Mouse (Mus musculus) layer of hippocampus, adult 9-11 months (tissue): ENCODE data around the gene Medag.

Experiments
- DNase-seq: peaks from one replicate; pipeline ENCODE4 v3.0.0; 2022

Gene Medag

GRCm38 (mm10) chr5:149430943-149431342 is 19.4 kb downstream of the Medag start:
- DNase-seq: no peak

- no peak for DNase-seq
These were observed 22.1 kb downstream of the Medag start for GRCm38 (mm10) chr5:149433618-149434017.

GRCm38 (mm10) chr5:149434141-149434690 is 22.7 kb downstream of the Medag start:
- DNase-seq: no peak

DNA sequence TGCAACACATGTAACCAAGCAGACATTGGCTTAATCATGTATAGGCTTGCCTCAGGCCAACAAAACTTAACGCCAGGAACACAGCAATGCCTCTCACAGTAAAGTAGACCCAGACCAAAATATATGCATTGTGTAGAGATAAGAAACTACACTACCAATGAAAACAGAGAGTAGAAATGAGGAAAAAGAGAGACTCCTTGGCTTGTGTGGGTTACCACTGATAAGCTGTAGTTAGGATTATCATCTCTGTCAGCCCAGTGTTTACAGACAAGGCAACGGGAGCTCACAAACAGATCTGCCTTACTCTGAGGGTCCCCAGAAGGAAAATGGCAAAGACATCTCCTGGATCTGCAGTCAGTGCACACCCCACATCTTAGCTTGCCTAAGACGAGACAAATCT is 25.0 kb downstream of the Medag start:
- no peak for DNase-seq

GRCm38 (mm10) chr5:149437150-149437549 is 25.6 kb downstream of the Medag start:
- DNase-seq: no peak

DNA sequence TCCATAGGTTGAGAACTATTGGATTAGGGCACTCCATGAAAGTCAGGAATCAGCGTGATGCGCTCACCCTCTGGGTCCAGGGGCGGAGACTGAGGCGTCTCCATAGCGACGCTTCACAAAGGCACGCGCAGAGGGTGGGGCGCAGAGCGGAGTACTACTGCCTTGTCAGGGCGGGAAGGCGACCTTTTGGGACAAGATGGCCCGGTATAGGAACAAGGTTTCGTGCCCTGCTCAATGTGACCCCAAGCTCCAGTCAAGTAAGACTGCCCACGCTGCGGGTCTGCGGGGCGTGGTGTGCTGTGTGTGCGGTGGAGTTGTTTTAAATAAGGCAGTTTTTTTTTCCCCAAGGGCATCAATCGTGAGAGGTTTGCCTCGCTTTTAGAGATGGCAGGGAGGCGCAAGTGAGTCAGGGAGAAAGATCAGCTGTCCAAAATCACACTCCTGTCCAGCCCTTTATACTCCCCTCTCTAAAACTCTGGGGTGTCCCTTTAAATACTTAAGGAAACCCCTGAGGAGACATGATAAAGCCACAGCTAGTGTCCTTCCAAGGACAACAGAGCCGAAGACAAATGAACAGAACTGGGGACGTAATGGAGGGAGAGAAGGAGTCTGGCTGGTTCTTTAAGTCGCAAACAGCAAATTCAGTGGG is 28.1 kb downstream of the Medag start, which contains the start of gene Tex26:
Gene Tex26 (plus strand): TSS at position 130 of the 649 bp plus-strand sequence.
- peak; percentile 30 for DNase-seq

- peak; percentile 82 for DNase-seq
These were observed 28.6 kb downstream of the Medag start for GRCm38 (mm10) chr5:149440180-149440573.

DNA sequence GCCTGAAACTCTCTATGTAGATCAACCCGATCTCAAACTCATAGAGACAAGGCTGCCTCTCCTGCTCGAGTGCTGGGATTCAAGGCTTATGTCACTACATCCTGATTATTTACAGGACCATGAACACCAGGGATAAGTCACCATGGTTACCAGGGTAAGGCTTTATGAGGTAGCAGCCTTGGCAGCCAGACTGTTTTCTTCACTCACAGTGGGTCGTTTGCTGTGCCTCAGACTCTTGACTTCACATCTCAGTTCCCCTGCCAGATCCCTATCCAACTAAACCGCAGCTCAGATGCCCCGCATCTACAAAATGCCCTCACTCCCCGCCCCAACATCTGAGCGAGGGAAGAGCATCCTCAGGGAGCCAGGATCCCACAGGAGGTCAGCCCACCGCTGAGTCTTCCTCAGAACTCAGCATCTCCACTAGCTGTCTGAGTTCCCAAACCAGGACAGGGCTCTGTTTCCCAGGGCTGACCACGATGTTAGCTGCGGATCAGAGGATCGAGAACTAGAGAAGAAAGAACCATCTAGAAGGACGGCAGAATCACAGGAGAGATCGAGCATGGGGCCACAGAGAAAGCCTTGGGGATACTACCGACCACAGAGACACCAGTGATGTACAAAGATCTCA is 30.2 kb downstream of the Medag start:
- no peak for DNase-seq

GRCm38 (mm10) chr5:149442277-149442660 is 30.7 kb downstream of the Medag start:
- DNase-seq: no peak

DNA sequence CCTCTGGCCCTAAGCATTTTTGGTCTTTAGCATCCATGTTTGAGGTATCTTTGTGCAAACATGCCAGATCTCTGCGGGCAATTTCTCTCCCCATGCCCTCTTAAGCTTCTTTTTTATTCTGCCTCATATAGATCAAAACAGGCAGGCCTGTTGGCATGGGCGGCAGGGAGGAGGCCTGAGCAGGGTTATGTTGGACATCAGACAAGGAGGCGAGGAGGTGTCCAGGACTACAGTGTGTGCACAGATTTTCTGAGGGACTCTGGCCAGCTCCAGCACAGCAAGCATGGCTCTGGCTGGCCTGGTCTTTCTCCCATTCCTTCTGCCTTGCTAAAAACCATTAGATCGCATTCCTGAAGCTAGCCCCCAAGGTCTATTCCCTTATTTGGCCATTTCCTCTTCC is 32.9 kb downstream of the Medag start:
- DNase-seq: no peak

- DNase-seq: no peak
These were observed 34.9 kb downstream of the Medag start for GRCm38 (mm10) chr5:149446495-149446894.

DNA sequence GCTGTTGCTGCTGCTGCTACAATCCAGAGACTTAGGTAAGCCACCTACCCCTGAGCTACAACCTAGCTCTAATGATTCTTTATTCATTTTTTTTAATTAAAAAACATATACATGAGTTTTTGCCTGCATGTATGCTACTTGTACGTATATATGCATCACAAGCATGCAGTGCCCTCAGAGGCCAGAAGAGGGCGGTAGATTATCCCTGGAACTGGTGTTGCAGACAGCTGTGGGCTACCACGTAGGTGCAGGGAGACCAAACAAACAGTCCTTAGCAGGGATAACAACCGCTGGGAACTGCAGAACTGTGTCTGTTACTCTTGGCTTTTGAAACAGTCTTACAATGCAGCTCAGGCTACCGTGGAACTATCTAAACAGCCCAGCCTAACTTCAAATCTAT is 36.2 kb downstream of the Medag start:
- DNase-seq: no peak

DNA sequence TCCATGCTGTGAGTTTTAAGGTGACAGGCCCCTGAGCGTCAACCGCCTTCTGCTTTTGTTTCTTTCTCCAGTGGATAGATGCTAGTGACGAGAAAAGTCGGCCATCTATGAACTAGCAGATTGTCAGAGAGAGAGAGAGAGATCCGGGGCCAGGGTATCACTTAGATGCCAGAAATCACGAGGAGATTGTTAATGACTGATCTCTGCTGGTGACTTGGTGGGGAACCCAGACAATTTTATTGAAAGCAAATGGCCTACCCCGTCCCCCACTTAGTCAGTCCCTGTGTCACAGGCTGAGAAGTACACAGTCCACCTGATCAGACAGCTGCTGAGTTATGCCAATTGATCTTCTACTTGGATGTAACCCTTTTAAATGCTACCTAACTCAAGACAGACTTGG is 37.9 kb downstream of the Medag start:
- no peak for DNase-seq

DNA sequence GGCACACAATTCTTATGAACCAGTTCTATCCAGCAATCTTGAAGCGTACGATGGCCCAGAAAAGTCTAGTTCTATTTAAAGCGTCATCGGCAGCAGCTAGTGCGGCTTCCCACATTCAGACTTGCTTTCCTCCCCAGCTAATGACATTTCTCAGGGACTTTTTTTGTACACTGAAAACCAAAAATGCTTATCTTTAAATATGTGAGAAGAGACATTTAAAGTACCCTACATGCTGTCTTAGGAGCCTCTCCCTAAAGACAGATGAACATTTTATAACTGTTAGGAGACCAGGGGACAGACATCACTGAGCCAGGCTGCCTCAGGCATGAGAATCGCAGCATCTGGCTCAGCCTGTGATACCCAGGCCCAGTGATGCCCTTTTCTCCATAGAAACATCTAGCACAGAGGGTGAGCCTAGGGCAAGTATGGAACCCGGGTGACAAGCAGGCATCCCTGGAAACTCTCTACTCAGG is 39.7 kb downstream of the Medag start:
- peak; percentile 26 for DNase-seq

GRCm38 (mm10) chr5:149454281-149454680 is 42.7 kb downstream of the Medag start:
- DNase-seq: peak; percentile 77

- DNase-seq: no peak
These were observed 45.0 kb downstream of the Medag start for GRCm38 (mm10) chr5:149456544-149456943.

GRCm38 (mm10) chr5:149462071-149462470 is 50.5 kb downstream of the Medag start:
- DNase-seq: no peak

GRCm38 (mm10) chr5:149465305-149465704 is 53.8 kb downstream of the Medag start:
- DNase-seq: no peak

DNA sequence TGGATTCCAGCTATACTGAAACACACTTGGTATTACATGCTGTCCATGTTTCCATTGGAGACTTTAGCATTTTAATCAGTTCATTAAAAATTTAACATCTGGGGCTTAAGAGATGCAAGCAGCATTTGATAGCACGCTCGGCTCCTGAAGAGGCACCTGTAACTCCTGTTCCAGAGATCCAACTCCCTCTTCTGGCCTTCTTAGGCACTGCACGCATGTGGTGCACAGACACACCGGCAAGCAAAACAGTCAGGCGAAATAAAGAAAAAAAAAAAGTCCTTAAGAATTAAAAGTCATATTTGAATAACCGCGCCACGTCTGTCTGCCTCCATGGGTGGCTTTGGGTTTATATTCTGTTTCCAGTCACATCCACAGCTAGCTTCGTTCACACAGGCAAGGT is 62.6 kb downstream of the Medag start:
- no peak for DNase-seq

- no peak for DNase-seq
These were observed 63.3 kb downstream of the Medag start for GRCm38 (mm10) chr5:149474701-149475468.
